Mouse (Mus musculus): ENCODE measurements around the gene Arl9.

DNA sequence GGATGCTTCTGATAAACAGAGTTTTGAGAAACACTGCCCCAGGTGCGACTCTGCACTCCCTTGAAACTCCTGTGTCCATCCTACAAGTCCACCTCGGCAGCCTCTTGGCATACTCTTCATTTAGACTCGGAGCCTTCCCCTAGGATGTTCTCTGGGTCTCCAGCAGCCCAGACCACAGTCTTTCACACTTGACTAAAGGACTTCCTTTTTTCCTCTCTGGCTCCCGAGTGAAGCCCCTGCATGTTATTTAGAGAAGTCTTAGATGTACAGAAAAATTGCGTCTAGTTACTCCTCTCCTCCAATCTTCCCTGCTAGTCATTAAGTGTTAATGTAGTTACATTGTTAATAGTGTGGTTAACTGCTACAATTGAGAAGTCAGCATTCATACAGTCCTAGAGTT, 40.5 kb downstream of the Arl9 start:
- TF ChIP-seq POLR2A (IDR thresholded peaks at IDR 0.05; ENCODE audit: insufficient read depth, low read depth, low read length): no peak
- no peak for TF ChIP-seq CTCF (IDR thresholded peaks at IDR 0.05)
- no peak for TF ChIP-seq EP300 (IDR thresholded peaks at IDR 0.05; ENCODE audit: insufficient read depth, low read depth, low read length)

Measured in heart, adult 2 months (tissue).